Mouse (Mus musculus): Measurements from ENCODE around the gene Arsg.

Arsg gene

GRCm38 (mm10) chr11:109494890-109495770 lies 22.0 kb downstream of the Arsg start:
- peak; percentile 91 for DNase-seq (ENCODE audit: low read depth, low spot score)

GRCm38 (mm10) chr11:109495771-109496474 lies 22.7 kb downstream of the Arsg start:
- peak; percentile 77 for DNase-seq (ENCODE audit: low read depth, low spot score)

- DNase-seq (ENCODE audit: low read depth, low spot score) = no peak
These were observed 23.4 kb downstream of the Arsg start for GRCm38 (mm10) chr11:109496475-109496993.

GRCm38 (mm10) chr11:109496996-109497714 lies 24.0 kb downstream of the Arsg start:
- peak; percentile 63 for DNase-seq (ENCODE audit: low read depth, low spot score)

GRCm38 (mm10) chr11:109497990-109498389 lies 24.8 kb downstream of the Arsg start:
- no peak for DNase-seq (ENCODE audit: low read depth, low spot score)

GRCm38 (mm10) chr11:109500206-109500605 lies 27.0 kb downstream of the Arsg start:
- no peak for DNase-seq (ENCODE audit: low read depth, low spot score)

GRCm38 (mm10) chr11:109504977-109505376 lies 31.8 kb downstream of the Arsg start:
- DNase-seq (ENCODE audit: low read depth, low spot score) = no peak

GRCm38 (mm10) chr11:109505823-109506222 lies 32.6 kb downstream of the Arsg start:
- no peak for DNase-seq (ENCODE audit: low read depth, low spot score)

- DNase-seq (ENCODE audit: low read depth, low spot score) = no peak
These were observed 33.9 kb downstream of the Arsg start for GRCm38 (mm10) chr11:109507068-109507467.

- DNase-seq (ENCODE audit: low read depth, low spot score) = no peak
These were observed 40.0 kb downstream of the Arsg start for GRCm38 (mm10) chr11:109512995-109513675.

- DNase-seq (ENCODE audit: low read depth, low spot score) = no peak
These were observed 41.0 kb downstream of the Arsg start for GRCm38 (mm10) chr11:109514064-109514612.

GRCm38 (mm10) chr11:109517330-109517729 lies 44.2 kb downstream of the Arsg start:
- DNase-seq (ENCODE audit: low read depth, low spot score) = no peak

- DNase-seq (ENCODE audit: low read depth, low spot score) = no peak
These were observed 44.6 kb downstream of the Arsg start for GRCm38 (mm10) chr11:109517816-109518215.

GRCm38 (mm10) chr11:109520958-109521357 lies 47.8 kb downstream of the Arsg start:
- DNase-seq (ENCODE audit: low read depth, low spot score) = peak; percentile 70

GRCm38 (mm10) chr11:109524869-109525268 lies 51.7 kb downstream of the Arsg start:
- no peak for DNase-seq (ENCODE audit: low read depth, low spot score)

- DNase-seq (ENCODE audit: low read depth, low spot score) = no peak
These were observed 52.4 kb downstream of the Arsg start for GRCm38 (mm10) chr11:109525571-109525970.

- no peak for DNase-seq (ENCODE audit: low read depth, low spot score)
These were observed 56.9 kb downstream of the Arsg start for GRCm38 (mm10) chr11:109530030-109530429.

GRCm38 (mm10) chr11:109535966-109536365 lies 62.8 kb downstream of the Arsg start:
- DNase-seq (ENCODE audit: low read depth, low spot score) = no peak

- no peak for DNase-seq (ENCODE audit: low read depth, low spot score)
These were observed 63.8 kb downstream of the Arsg start for GRCm38 (mm10) chr11:109536939-109537338.

- DNase-seq (ENCODE audit: low read depth, low spot score) = no peak
These were observed 66.1 kb downstream of the Arsg start for GRCm38 (mm10) chr11:109539290-109539689.

- no peak for DNase-seq (ENCODE audit: low read depth, low spot score)
These were observed 70.3 kb downstream of the Arsg start for GRCm38 (mm10) chr11:109543466-109543865.

Data from A20 (cell line).